Comparison of ENCODE assay signal across 8 mouse cellular contexts in genomic region chr11:6528186-6529006, GRCm38 (mm10). TPM values are rescaled to one million over a fixed set of nuclear protein-coding genes. Genes with fewer than 3 reads are reported as not detected.
DNase-seq lines count a peak whose midpoint lies in the region; ATAC-seq and TF ChIP-seq lines count a peak whose summit lies in the region.

No protein-coding gene starts in this region.

- H3K27ac ChIP-seq in heart, embryonic 15.5 days: peak overlapping the region; percentile 82
- H3K27ac ChIP-seq in liver, embryonic 14.5 days: peak overlapping the region; percentile 74
- peak overlapping the region; percentile 64 for H3K27ac ChIP-seq in neural tube, embryonic 11.5 days (ENCODE audit: low read depth, low read length)
- peak overlapping the region; percentile 90 for H3K27ac ChIP-seq in stomach, postnatal 0 days (replicated peaks)

- peak overlapping the region; percentile 62 for H3K9ac ChIP-seq in heart, embryonic 15.5 days
- H3K9ac ChIP-seq in liver, embryonic 14.5 days (replicated peaks): peak overlapping the region; percentile 94
- H3K9ac ChIP-seq in neural tube, embryonic 11.5 days (ENCODE audit: low read length): peak overlapping the region; percentile 73
- H3K9ac ChIP-seq in stomach, postnatal 0 days (ENCODE audit: low read length): peak overlapping the region; percentile 75

- peak; percentile 92 for TF ChIP-seq CTCF in liver, embryonic 14.5 days (IDR thresholded peaks at IDR 0.05; ENCODE audit: low read depth)
- TF ChIP-seq CTCF in stomach, postnatal 0 days (IDR thresholded peaks at IDR 0.05; ENCODE audit: low read depth): peak; percentile 90

- WGBS in heart, embryonic 15.5 days: under 1% methylated on average over 51 of the region's 51 CpGs
- under 1% methylated on average over 51 of the region's 51 CpGs for WGBS in liver, embryonic 14.5 days (ENCODE audit: insufficient replicate concordance)
- under 1% methylated on average over 51 of the region's 51 CpGs for WGBS in neural tube, embryonic 11.5 days
- under 1% methylated on average over 51 of the region's 51 CpGs for WGBS in stomach, postnatal 0 days

- peak overlapping the region; percentile 69 for H3K4me3 ChIP-seq in heart, embryonic 15.5 days
- H3K4me3 ChIP-seq in liver, embryonic 14.5 days (ENCODE audit: insufficient read depth in 1 of 2, low read depth in 2 of 2, low read length in 2 of 2): peak overlapping the region; percentile 63 to 77
- H3K4me3 ChIP-seq in neural tube, embryonic 11.5 days (ENCODE audit: low read depth, low read length): peak overlapping the region; percentile 41
- peak overlapping the region; percentile 53 for H3K4me3 ChIP-seq in stomach, postnatal 0 days (ENCODE audit: low read depth, low read length)

- peak; percentile 96 for ATAC-seq in CD4-positive, CD25-positive, alpha-beta regulatory T cell, adult 4 months
- peak; percentile 93 for ATAC-seq in heart, embryonic 15.5 days (replicated peaks; ENCODE audit: insufficient number of reproducible peaks, insufficient read depth, low FRiP score, low read depth)
- ATAC-seq in liver, embryonic 14.5 days (ENCODE audit: insufficient read depth): peak; percentile 92
- ATAC-seq in neural tube, embryonic 11.5 days (ENCODE audit: insufficient read depth, low FRiP score, low TSS enrichment): peak; percentile 94
- peak; percentile 96 for ATAC-seq in stomach, postnatal 0 days (ENCODE audit: low FRiP score, low TSS enrichment)

- peaks cover 27% of the 10 kb centered on the region for H3K36me3 ChIP-seq in heart, embryonic 15.5 days
- peaks cover 30% of the 10 kb centered on the region for H3K36me3 ChIP-seq in liver, embryonic 14.5 days (replicated peaks; ENCODE audit: control insufficient read depth, insufficient read depth, low read depth)
- H3K36me3 ChIP-seq in neural tube, embryonic 11.5 days (ENCODE audit: control insufficient read depth, insufficient read depth, low read length): peaks cover 12% of the 10 kb centered on the region
- H3K36me3 ChIP-seq in stomach, postnatal 0 days (ENCODE audit: control insufficient read depth, insufficient read depth, low read length): peaks cover 13% of the 10 kb centered on the region

- H3K4me1 ChIP-seq in heart, embryonic 15.5 days (replicated peaks): peaks cover 13% of the 10 kb centered on the region; the same call in 1 of the 2 replicates
- H3K4me1 ChIP-seq in liver, embryonic 14.5 days (replicated peaks; ENCODE audit: control insufficient read depth in 2 of 2, insufficient read depth in 2 of 2, low read length in 1 of 2): peaks cover 3 to 11% of the 10 kb centered on the region in 2 experiments; a peak in 3 of 4 replicates
- H3K4me1 ChIP-seq in neural tube, embryonic 11.5 days (ENCODE audit: control insufficient read depth, insufficient read depth, low read length): peaks cover 7% of the 10 kb centered on the region
- H3K4me1 ChIP-seq in stomach, postnatal 0 days (replicated peaks; ENCODE audit: control insufficient read depth, insufficient read depth): no peaks in the 10 kb centered on the region

- peak overlapping the region; percentile 75 for H3K4me2 ChIP-seq in heart, embryonic 15.5 days
- H3K4me2 ChIP-seq in liver, embryonic 14.5 days (ENCODE audit: low read depth): peak overlapping the region; percentile 95
- H3K4me2 ChIP-seq in neural tube, embryonic 11.5 days (ENCODE audit: low read depth): peak overlapping the region; percentile 69
- H3K4me2 ChIP-seq in stomach, postnatal 0 days (replicated peaks; ENCODE audit: low read depth): peak overlapping the region; percentile 70

- H3K27me3 ChIP-seq in heart, embryonic 15.5 days: no peaks in the 10 kb centered on the region
- H3K27me3 ChIP-seq in liver, embryonic 14.5 days (ENCODE audit: control insufficient read depth, insufficient read depth, low read length): no peaks in the 10 kb centered on the region
- no peaks in the 10 kb centered on the region for H3K27me3 ChIP-seq in neural tube, embryonic 11.5 days (ENCODE audit: control insufficient read depth, insufficient read depth, low read length)
- no peaks in the 10 kb centered on the region for H3K27me3 ChIP-seq in stomach, postnatal 0 days (ENCODE audit: control insufficient read depth, insufficient read depth, low read length)

- peak; percentile 31; the same call in 1 of the 2 replicates for TF ChIP-seq EP300 in liver, embryonic 14.5 days (IDR thresholded peaks at IDR 0.05; ENCODE audit: low read depth)
- peak; percentile 85 for TF ChIP-seq EP300 in stomach, postnatal 0 days (optimal IDR thresholded peaks at IDR 0.05)

- no peaks in the 10 kb centered on the region for H3K9me3 ChIP-seq in heart, embryonic 15.5 days (replicated peaks)
- H3K9me3 ChIP-seq in liver, embryonic 14.5 days (ENCODE audit: control insufficient read depth, low read length): no peaks in the 10 kb centered on the region
- H3K9me3 ChIP-seq in neural tube, embryonic 11.5 days (ENCODE audit: control insufficient read depth, low read length): no peaks in the 10 kb centered on the region
- H3K9me3 ChIP-seq in stomach, postnatal 0 days (ENCODE audit: control insufficient read depth, low read length): no peaks in the 10 kb centered on the region

- peak; percentile 98 for DNase-seq in c-Kit-negative CD71-positive TER-119-positive erythroid progenitor cells, embryonic 14.5 days (ENCODE audit: low read depth, low spot score)
- peak; percentile 96 for DNase-seq in fibroblast of lung, adult 2 months (ENCODE audit: low read depth)
- peak; percentile 97 to 100 for DNase-seq in kidney, postnatal 25 days
- peak; percentile 96 for DNase-seq in liver, embryonic 14.5 days (ENCODE audit: low read depth in 3 of 3, low spot score in 3 of 3)
- DNase-seq in neural tube, embryonic 11.5 days (ENCODE audit: low spot score): peak; percentile 100
- DNase-seq in stomach, postnatal 0 days (ENCODE audit: low spot score): peak; percentile 98

RNA-seq across cellular contexts. Expression of gene Myo1g, which starts 7.6 kb away (rescaled TPM):
- 100 to 1,000 TPM; 132 to 240 TPM for polyA plus RNA-seq in CD4-positive, CD25-positive, alpha-beta regulatory T cell, adult 4 months (2017; shearing (Covaris generic))
- polyA plus RNA-seq in heart, embryonic 15.5 days (2015; fragmentation: Nextera tagmentation; extraction: Ambion mirVana): 1.2 and 4.9 TPM in 2 replicates
- 5.7 and 7.0 TPM in 2 replicates for polyA plus RNA-seq in liver, embryonic 14.5 days (2012; rRNA removed)
- polyA plus RNA-seq in liver, embryonic 14.5 days (2014; fragmentation: Nextera tagmentation; extraction: Ambion mirVana): 5.4 and 5.7 TPM in 2 replicates
- 0.81 and 0.85 TPM in 2 replicates for polyA plus RNA-seq in neural tube, embryonic 11.5 days (2014; fragmentation: Nextera tagmentation; extraction: Ambion mirVana)
- polyA plus RNA-seq in stomach, postnatal 0 days (2015; fragmentation: Nextera tagmentation; extraction: Ambion mirVana): 0.77 and 0.85 TPM in 2 replicates

RNA-seq across cellular contexts. Expression of gene Ccm2, which starts 18.3 kb away (rescaled TPM):
- polyA plus RNA-seq in CD4-positive, CD25-positive, alpha-beta regulatory T cell, adult 4 months (2017; shearing (Covaris generic)): 100 to 1,000 TPM; 203 to 260 TPM
- polyA plus RNA-seq in heart, embryonic 15.5 days (2015; fragmentation: Nextera tagmentation; extraction: Ambion mirVana): 44.7 and 68.9 TPM in 2 replicates
- 33.1 and 36.8 TPM in 2 replicates for polyA plus RNA-seq in liver, embryonic 14.5 days (2012; rRNA removed)
- 39.0 and 39.4 TPM in 2 replicates for polyA plus RNA-seq in liver, embryonic 14.5 days (2014; fragmentation: Nextera tagmentation; extraction: Ambion mirVana)
- polyA plus RNA-seq in neural tube, embryonic 11.5 days (2014; fragmentation: Nextera tagmentation; extraction: Ambion mirVana): 95.8 and 103 TPM in 2 replicates
- polyA plus RNA-seq in stomach, postnatal 0 days (2015; fragmentation: Nextera tagmentation; extraction: Ambion mirVana): 45.7 and 45.9 TPM in 2 replicates

RNA-seq across cellular contexts. Expression of gene Purb, which starts 52.7 kb away (rescaled TPM):
- polyA plus RNA-seq in CD4-positive, CD25-positive, alpha-beta regulatory T cell, adult 4 months (2017; shearing (Covaris generic)): 10 to 100 TPM; 22.2 to 22.3 TPM
- 24.0 and 26.1 TPM in 2 replicates for polyA plus RNA-seq in heart, embryonic 15.5 days (2015; fragmentation: Nextera tagmentation; extraction: Ambion mirVana)
- polyA plus RNA-seq in liver, embryonic 14.5 days (2012; rRNA removed): 4.1 and 6.2 TPM in 2 replicates
- polyA plus RNA-seq in liver, embryonic 14.5 days (2014; fragmentation: Nextera tagmentation; extraction: Ambion mirVana): 6.2 TPM in 2 replicates
- 12.9 and 13.9 TPM in 2 replicates for polyA plus RNA-seq in neural tube, embryonic 11.5 days (2014; fragmentation: Nextera tagmentation; extraction: Ambion mirVana)
- 17.5 and 19.6 TPM in 2 replicates for polyA plus RNA-seq in stomach, postnatal 0 days (2015; fragmentation: Nextera tagmentation; extraction: Ambion mirVana)

Comparison
In these comparisons a context has a peak if more than half of its experiments do, and no peak if none do; other contexts are left out.
1. Peak in every context shown above with its lines: DNase-seq, ATAC-seq, H3K4me3 ChIP-seq and H3K27ac ChIP-seq.
2. RNA of gene Myo1g, which starts 7.6 kb away (polyA plus RNA-seq): 132 to 240 TPM in CD4-positive, CD25-positive, alpha-beta regulatory T cell, adult 4 months; 5.4 to 7.0 TPM in liver, embryonic 14.5 days, 1.2 to 4.9 TPM in heart, embryonic 15.5 days, 0.77 to 0.85 TPM in stomach, postnatal 0 days and 0.81 to 0.85 TPM in neural tube, embryonic 11.5 days; every median in the first group is over 10 times any median in the second.